Mouse (Mus musculus) limb, embryonic 14.5 days (tissue): ENCODE results near the gene Itga9. TPM values are rescaled to one million over a fixed set of nuclear protein-coding genes. Genes with fewer than 3 reads are reported as not detected.

Experiments used
- ATAC-seq: fragments of 200-750 bp; cut with Nextera tagmentation; 2 replicates; pipeline ENCODE4 v1.8.0; 2017; ENCODE audit warnings: low read depth, moderate number of reproducible peaks, moderate TSS enrichment; ENCODE audit not compliant: low FRiP score
- DNase-seq: peaks from one replicate; pipeline ENCODE4 v3.0.0-alpha.2; 2015; ENCODE audit warnings: low spot score
- H3K27ac ChIP-seq: fragments of 300-500 bp; sonication (generic); replicated peaks from 2 replicates; pipeline ENCODE4 v1.5.1; 2014; ENCODE audit warnings: low read depth, mild to moderate bottlenecking, low read length, moderate library complexity, mixed read lengths
- H3K27me3 ChIP-seq: fragments of 300-500 bp; sonication (generic); 2 replicates; pipeline ENCODE4 v1.6.1; 2014; ENCODE audit warnings: low read length, mixed read lengths; ENCODE audit not compliant: control insufficient read depth, insufficient read depth
- H3K36me3 ChIP-seq: fragments of 300-500 bp; sonication (generic); 2 replicates; pipeline ENCODE4 v1.6.1; 2014; ENCODE audit warnings: mild to moderate bottlenecking, low read length, moderate library complexity, mixed read lengths; ENCODE audit not compliant: control insufficient read depth, insufficient read depth
- H3K4me1 ChIP-seq: fragments of 300-500 bp; sonication (generic); 2 replicates; pipeline ENCODE4 v1.6.1; 2014; ENCODE audit warnings: antibody characterized with exemption, low read length, mixed read lengths; ENCODE audit not compliant: control insufficient read depth, insufficient read depth
- H3K4me2 ChIP-seq: fragments of 300-500 bp; sonication (generic); replicated peaks from 2 replicates; pipeline ENCODE4 v1.6.1; 2014; ENCODE audit warnings: low read depth, mild to moderate bottlenecking, low read length, moderate library complexity; ENCODE audit not compliant: severe bottlenecking
- H3K4me3 ChIP-seq: fragments of 300-500 bp; sonication (generic); replicated peaks from 2 replicates; pipeline ENCODE4 v1.5.1; 2014; ENCODE audit warnings: low read length
- H3K9ac ChIP-seq: fragments of 300-500 bp; sonication (generic); 2 replicates; pipeline ENCODE4 v1.6.1; 2014; ENCODE audit warnings: mild to moderate bottlenecking, low read depth, low read length, moderate library complexity; ENCODE audit not compliant: severe bottlenecking
- H3K9me3 ChIP-seq: fragments of 300-500 bp; sonication (generic); 2 replicates; pipeline ENCODE4 v1.6.1; 2016; ENCODE audit warnings: low read length; ENCODE audit not compliant: control insufficient read depth
- POLR2A ChIP-seq: fragments of 200-500 bp; IDR thresholded peaks from 2 replicates; pipeline ENCODE4 v1.8.0; 2012; ENCODE audit warnings: inconsistent platforms, mild to moderate bottlenecking, moderate library complexity, borderline replicate concordance; ENCODE audit not compliant: insufficient read depth, insufficient read length; ENCODE audit errors: extremely low read depth
- WGBS: fragments of 180-500 bp; shearing (Covaris S2); extraction: QIAGEN DNeasy Blood & Tissue Kit; methylation state at CpG from one replicate; pipeline ENCODE4 v1.1.7; 2014; 5-methylcytosine and 5-hydroxymethylcytosine counted together
- polyA plus RNA-seq, 2 experiments: library from polyadenylated mRNA; depleted of rRNA in 1 of 2; stranded (reverse) in 1 of 2; unstranded in 1 of 2; fragments of >200 nt; fragmentation: Nextera tagmentation in 1 of 2; extraction: Ambion mirVana in 1 of 2; gene quantifications; 2 replicates each; pipeline versions ENCODE4 v1.2.1 to v1.2.3; 2012 to 2014

Itga9 gene
- polyA plus RNA-seq, 2 experiments = 10.0 to 19.7 TPM

DNA sequence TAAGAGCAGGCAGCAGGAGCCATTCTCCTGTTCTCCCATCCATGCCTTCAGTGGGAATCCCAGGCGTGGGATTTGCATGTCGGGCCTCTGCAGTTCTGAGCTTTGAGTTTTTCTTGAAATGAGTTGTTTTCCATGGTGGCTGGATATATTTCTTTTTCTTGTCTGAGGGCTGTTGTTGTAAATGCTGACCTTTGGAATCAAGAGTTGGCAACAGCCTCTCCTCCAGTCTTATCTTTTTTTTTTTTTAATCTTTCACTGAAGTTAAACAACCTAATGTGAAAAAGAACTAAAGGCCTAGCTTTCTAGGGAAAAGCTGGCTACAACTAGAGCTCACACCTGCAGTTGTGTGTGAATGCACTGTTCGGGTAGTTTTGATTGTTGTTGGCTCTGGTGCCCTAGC lies 240.3 kb downstream of the Itga9 start:
- H3K4me1 ChIP-seq = no peaks in the 10 kb centered on the region
- no peak for DNase-seq
- H3K9me3 ChIP-seq = no peaks in the 10 kb centered on the region
- no peak overlapping the region for H3K9ac ChIP-seq
- ATAC-seq = no peak
- 83% methylated on average over 3 of the region's 3 CpGs for WGBS
- H3K4me3 ChIP-seq = no peak overlapping the region
- no peak for TF ChIP-seq POLR2A
- H3K4me2 ChIP-seq = no peak overlapping the region
- no peaks in the 10 kb centered on the region for H3K27me3 ChIP-seq
- no peaks in the 10 kb centered on the region; the same call in 1 of the 2 replicates for H3K36me3 ChIP-seq
- H3K27ac ChIP-seq = no peak overlapping the region

DNA sequence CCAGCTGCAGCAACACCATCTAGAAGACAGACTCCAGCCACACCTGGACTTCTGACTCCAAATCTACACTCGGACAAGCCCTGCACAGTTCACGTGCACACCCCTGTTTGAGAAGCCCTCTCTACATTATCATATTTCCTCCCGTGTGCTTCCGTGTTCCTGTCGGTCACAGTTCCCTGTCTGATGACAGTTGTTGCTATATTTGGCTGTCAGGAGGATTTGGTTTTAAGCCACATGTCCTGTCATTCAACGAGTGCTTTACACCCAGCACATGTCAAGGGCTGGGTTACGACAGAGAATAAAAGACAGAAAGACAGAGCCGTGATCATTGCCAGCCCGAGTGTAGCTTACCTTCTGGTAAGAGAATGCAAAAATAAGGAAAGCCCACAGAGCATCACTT lies 250.2 kb downstream of the Itga9 start:
- DNase-seq = no peak
- 0 out of 2 replicates have a peak, but pooled peaks have one; percentile 23 for ATAC-seq
- Histone ChIP-seq H3K9me3 (no peaks in the 10 kb centered on the region), H3K9ac (no peak overlapping the region), H3K36me3 (0 out of 2 replicates have a peak, but pooled peaks cover 9% of the 10 kb centered on the region), H3K27ac (no peak overlapping the region), H3K4me2 (no peak overlapping the region), H3K4me3 (no peak overlapping the region), H3K27me3 (no peaks in the 10 kb centered on the region), H3K4me1 (peaks cover 10% of the 10 kb centered on the region; the same call in 1 of the 2 replicates)
- TF ChIP-seq POLR2A = no peak
- 82% methylated on average over 9 of the region's 9 CpGs for WGBS

DNA sequence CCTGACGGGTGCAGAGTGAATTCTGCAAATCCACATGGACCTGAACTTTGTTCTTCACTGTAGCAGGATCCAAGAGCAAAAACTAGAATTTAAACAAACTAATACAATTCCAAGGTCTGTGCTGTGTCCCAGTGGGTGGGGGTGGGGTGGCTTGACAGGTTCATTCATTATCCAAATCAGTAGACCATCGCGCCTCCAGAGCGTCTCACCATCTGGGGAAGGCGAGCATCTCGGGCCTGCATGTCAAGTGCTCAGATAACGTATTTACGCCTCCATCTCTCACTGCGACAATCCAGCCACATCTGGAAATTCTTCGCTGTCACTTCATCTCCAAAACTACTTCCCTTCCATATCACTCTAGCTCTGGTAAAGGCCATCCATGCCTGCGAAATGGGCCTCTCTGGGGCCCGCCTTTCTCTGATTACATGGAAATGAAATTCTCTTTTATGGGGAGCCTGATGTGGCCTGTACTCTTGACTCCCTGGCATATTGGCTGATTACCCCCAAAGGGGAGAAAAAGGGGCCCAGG lies 254.2 kb downstream of the Itga9 start:
- Histone ChIP-seq H3K36me3 (no peaks in the 10 kb centered on the region), H3K4me3 (no peak overlapping the region), H3K4me1 (peaks cover 18% of the 10 kb centered on the region), H3K4me2 (no peak overlapping the region), H3K27ac (no peak overlapping the region), H3K9ac (no peak overlapping the region), H3K27me3 (no peaks in the 10 kb centered on the region), H3K9me3 (no peaks in the 10 kb centered on the region)
- 43% methylated on average over 12 of the region's 12 CpGs for WGBS
- DNase-seq (no peak), ATAC-seq (no peak)
- TF ChIP-seq POLR2A = no peak

DNA sequence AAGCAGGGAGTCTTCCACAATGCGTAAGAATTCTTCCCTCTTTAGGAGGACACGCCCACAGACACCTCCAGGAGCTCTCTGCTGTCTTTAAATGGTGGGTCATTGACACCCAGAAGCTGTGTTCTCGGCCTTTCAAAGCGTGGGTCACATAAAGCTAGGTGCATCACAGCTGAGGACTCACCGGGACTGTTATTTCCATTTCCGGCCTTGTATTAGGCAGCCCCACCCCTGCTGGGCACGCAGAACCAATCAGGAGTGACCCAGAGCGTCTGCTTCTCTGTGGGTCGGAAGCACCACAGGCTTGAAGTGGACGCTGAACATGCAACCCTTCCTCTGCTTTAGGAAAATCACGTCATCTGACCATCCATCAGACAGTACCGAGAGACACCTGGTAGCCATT lies 255.7 kb downstream of the Itga9 start:
- Histone ChIP-seq H3K9ac (no peak overlapping the region), H3K27me3 (no peaks in the 10 kb centered on the region), H3K4me2 (no peak overlapping the region), H3K9me3 (no peaks in the 10 kb centered on the region), H3K4me3 (no peak overlapping the region), H3K36me3 (no peaks in the 10 kb centered on the region), H3K4me1 (peaks cover 18% of the 10 kb centered on the region), H3K27ac (no peak overlapping the region)
- ATAC-seq (peak; percentile 38; the same call in 1 of the 2 replicates), DNase-seq (no peak)
- WGBS = 31% methylated on average over 12 of the region's 12 CpGs
- no peak for TF ChIP-seq POLR2A

DNA sequence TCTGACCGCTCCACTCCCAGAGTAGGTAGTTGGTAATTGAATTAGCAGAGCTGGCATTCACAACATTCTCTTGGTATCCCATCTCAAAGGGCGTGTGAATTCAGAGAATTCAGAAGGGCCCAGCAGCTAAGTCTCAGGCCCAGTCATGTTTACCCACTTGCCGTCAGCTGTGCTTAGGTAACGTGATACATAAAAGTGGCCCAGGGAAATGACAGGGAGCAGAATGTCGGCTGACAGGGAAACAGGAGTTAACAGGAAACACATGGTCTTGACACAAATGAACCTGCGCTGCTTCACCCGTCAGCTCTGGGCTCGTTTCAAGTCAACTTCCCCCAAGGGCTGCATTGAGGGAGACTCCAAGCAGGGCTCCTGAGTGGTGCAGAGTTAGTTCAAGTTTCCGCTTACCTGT lies 256.4 kb downstream of the Itga9 start:
- DNase-seq (peak; percentile 56), ATAC-seq (peak; percentile 72)
- H3K27me3 ChIP-seq = no peaks in the 10 kb centered on the region
- H3K4me2 ChIP-seq = no peak overlapping the region
- no peak overlapping the region for H3K4me3 ChIP-seq
- no peaks in the 10 kb centered on the region for H3K9me3 ChIP-seq
- H3K27ac ChIP-seq = no peak overlapping the region
- peaks cover 18% of the 10 kb centered on the region for H3K4me1 ChIP-seq
- no peaks in the 10 kb centered on the region for H3K36me3 ChIP-seq
- WGBS = 12% methylated on average over 9 of the region's 9 CpGs
- no peak for TF ChIP-seq POLR2A
- H3K9ac ChIP-seq = no peak overlapping the region
